Mouse (Mus musculus) CH12.LX (cell line): ENCODE measurements around the gene Emc9.

Experiments used
- CHD2 ChIP-seq: IDR thresholded peaks from 2 replicates; pipeline ENCODE4 v1.6.1; 2011; ENCODE audit warnings: low read length, improper control_type of control experiment
- CTCF ChIP-seq, 2 experiments: IDR thresholded peaks in 1 of 2; conservative IDR thresholded peaks in 1 of 2; 2 replicates each; pipeline ENCODE4 v1.5.1; 2011 to 2012; ENCODE audit warnings: low read depth in 2 of 2, low read length in 2 of 2, improper control_type of control experiment in 1 of 2, inconsistent platforms in 1 of 2, mild to moderate bottlenecking in 1 of 2, moderate library complexity in 1 of 2
- E2F4 ChIP-seq: IDR thresholded peaks from 2 replicates; pipeline ENCODE4 v1.6.1; 2011; ENCODE audit warnings: low read depth, low read length, improper control_type of control experiment; ENCODE audit not compliant: insufficient replicate concordance
- ELF1 ChIP-seq: IDR thresholded peaks from 2 replicates; pipeline ENCODE4 v1.6.1; 2014; ENCODE audit warnings: low read depth, mild to moderate bottlenecking, inconsistent platforms, low read length, improper control_type of control experiment
- JUND ChIP-seq: conservative IDR thresholded peaks from 2 replicates; pipeline ENCODE4 v1.6.1; 2011; ENCODE audit warnings: low read depth, low read length, improper control_type of control experiment
- MAFK ChIP-seq: IDR thresholded peaks from 2 replicates; pipeline ENCODE4 v1.6.1; 2011; ENCODE audit warnings: low read length, improper control_type of control experiment; ENCODE audit not compliant: insufficient replicate concordance
- MXI1 ChIP-seq: IDR thresholded peaks from 2 replicates; pipeline ENCODE4 v1.6.1; 2011; ENCODE audit warnings: mild to moderate bottlenecking, low read depth, low read length, improper control_type of control experiment
- NRF1 ChIP-seq: IDR thresholded peaks from 2 replicates; pipeline ENCODE4 v1.6.1; 2014; ENCODE audit warnings: low read depth, mild to moderate bottlenecking, inconsistent platforms, low read length, improper control_type of control experiment, moderate library complexity
- POLR2A ChIP-seq: IDR thresholded peaks from 2 replicates; pipeline ENCODE4 v1.6.1; 2011; ENCODE audit warnings: low read depth, mild to moderate bottlenecking, improper control_type of control experiment, low read length
- UBTF ChIP-seq: IDR thresholded peaks from 2 replicates; pipeline ENCODE4 v1.6.1; 2012; ENCODE audit warnings: low read depth, mild to moderate bottlenecking, inconsistent platforms, low read length, improper control_type of control experiment, moderate library complexity
- USF1 ChIP-seq: IDR thresholded peaks from 2 replicates; pipeline ENCODE4 v1.6.1; 2014; ENCODE audit warnings: low read depth, mild to moderate bottlenecking, inconsistent platforms, low read length, improper control_type of control experiment

GRCm38 (mm10) chr14:55576376-55576775, 8.7 kb downstream of the Emc9 start:
- TF ChIP-seq CTCF (conservative IDR thresholded peaks at IDR 0.05 in 1 of 2, IDR thresholded peaks at IDR 0.05 in 1 of 2; ENCODE audit: low read depth in 2 of 2, low read length in 2 of 2) (no peak), POLR2A (no peak), NRF1 (no peak), USF1 (no peak), MXI1 (no peak), CHD2 (no peak), UBTF (no peak), E2F4 (no peak), JUND (no peak), ELF1 (no peak), MAFK (no peak)
